Mouse (Mus musculus): ENCODE measurements at regions not wholly inside any gene's neighbourhood (a gene's known extent, or its start where the extent isn't known, plus 50 kb on each side); places are given as distances from the start of the nearest gene placed in this dataset.

DNA sequence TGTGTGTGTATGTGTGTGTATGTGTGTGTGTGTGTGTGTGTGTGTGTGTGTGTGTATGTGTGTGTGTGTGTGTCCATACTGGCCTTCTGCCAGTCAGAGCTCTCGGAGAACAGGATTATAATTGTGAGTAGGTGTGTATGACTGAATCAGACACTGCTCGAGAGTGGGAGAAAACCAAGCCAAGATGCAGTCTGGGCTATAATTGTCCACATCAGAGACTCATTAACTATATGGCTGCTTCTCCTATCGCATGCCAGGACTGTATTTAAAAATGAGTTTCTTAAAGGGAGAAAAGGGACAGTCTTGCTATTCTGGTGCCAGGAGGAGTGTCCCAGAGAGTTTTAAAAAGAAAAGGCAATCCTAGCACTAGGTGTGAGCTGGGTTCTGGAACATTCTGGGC, 58.7 kb upstream of the Adpgk start:
- no peak for ATAC-seq (ENCODE audit: low FRiP score, low TSS enrichment)
- Histone ChIP-seq H3K9me3 (ENCODE audit: low read length) (no peaks in the 10 kb centered on the region), H3K27me3 (ENCODE audit: insufficient read depth, low read length) (no peaks in the 10 kb centered on the region), H3K4me3 (ENCODE audit: low read length) (no peak overlapping the region), H3K36me3 (ENCODE audit: insufficient read depth, low read length) (no peaks in the 10 kb centered on the region), H3K4me1 (ENCODE audit: insufficient read depth, low read length) (no peaks in the 10 kb centered on the region), H3K4me2 (replicated peaks; ENCODE audit: low read depth, low read length) (no peak overlapping the region), H3K27ac (ENCODE audit: low read length) (no peak overlapping the region), H3K9ac (replicated peaks; ENCODE audit: low read length) (no peak overlapping the region)
- WGBS = 67% methylated on average over 3 of the region's 3 CpGs

- Histone ChIP-seq H3K9ac (replicated peaks; ENCODE audit: low read length) (no peak overlapping the region), H3K36me3 (ENCODE audit: insufficient read depth, low read length) (no peaks in the 10 kb centered on the region), H3K4me3 (ENCODE audit: low read length) (no peak overlapping the region), H3K27ac (ENCODE audit: low read length) (no peak overlapping the region), H3K4me1 (ENCODE audit: insufficient read depth, low read length) (no peaks in the 10 kb centered on the region), H3K9me3 (ENCODE audit: low read length) (no peaks in the 10 kb centered on the region), H3K4me2 (replicated peaks; ENCODE audit: low read depth, low read length) (no peak overlapping the region), H3K27me3 (ENCODE audit: insufficient read depth, low read length) (no peaks in the 10 kb centered on the region)
- WGBS = 76% methylated on average over 7 of the region's 7 CpGs
- no peak for ATAC-seq (ENCODE audit: low FRiP score, low TSS enrichment)
Measured at GRCm38 (mm10) chr9:59231947-59232346, 59.4 kb upstream of the Adpgk start.

DNA sequence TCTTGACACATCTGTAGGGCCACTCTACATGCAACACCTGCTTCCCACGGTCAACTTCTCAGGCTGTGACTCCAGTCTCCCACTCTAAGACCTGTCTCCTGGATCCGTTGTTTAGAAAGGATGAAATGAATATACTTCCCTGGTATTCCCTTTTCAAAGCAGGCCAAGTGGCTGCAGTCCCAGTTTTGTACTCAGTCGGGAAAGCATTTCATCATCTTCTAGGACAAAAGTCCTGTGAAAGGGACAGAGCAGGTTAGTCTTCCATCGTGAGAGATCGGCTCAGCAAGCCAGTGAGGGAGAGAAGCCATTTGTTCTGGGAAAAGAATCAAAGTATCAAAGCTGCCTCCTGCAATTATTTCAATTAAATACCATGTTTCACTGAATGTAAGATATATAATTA, 60.2 kb upstream of the Adpgk start:
- H3K4me3 ChIP-seq (ENCODE audit: low read length) = no peak overlapping the region
- no peaks in the 10 kb centered on the region for H3K4me1 ChIP-seq (ENCODE audit: insufficient read depth, low read length)
- no peaks in the 10 kb centered on the region for H3K27me3 ChIP-seq (ENCODE audit: insufficient read depth, low read length)
- no peak overlapping the region for H3K9ac ChIP-seq (replicated peaks; ENCODE audit: low read length)
- H3K4me2 ChIP-seq (replicated peaks; ENCODE audit: low read depth, low read length) = no peak overlapping the region
- ATAC-seq (ENCODE audit: low FRiP score, low TSS enrichment) = no peak
- no peaks in the 10 kb centered on the region for H3K9me3 ChIP-seq (ENCODE audit: low read length)
- no peaks in the 10 kb centered on the region for H3K36me3 ChIP-seq (ENCODE audit: insufficient read depth, low read length)
- WGBS = 84% methylated on average over 5 of the region's 5 CpGs
- no peak overlapping the region for H3K27ac ChIP-seq (ENCODE audit: low read length)

GRCm38 (mm10) chr9:59230161-59230560, 61.2 kb upstream of the Adpgk start:
- no peak for ATAC-seq (ENCODE audit: low FRiP score, low TSS enrichment)
- Histone ChIP-seq H3K9ac (replicated peaks; ENCODE audit: low read length) (no peak overlapping the region), H3K9me3 (ENCODE audit: low read length) (no peaks in the 10 kb centered on the region), H3K4me1 (ENCODE audit: insufficient read depth, low read length) (no peaks in the 10 kb centered on the region), H3K4me2 (replicated peaks; ENCODE audit: low read depth, low read length) (no peak overlapping the region), H3K36me3 (ENCODE audit: insufficient read depth, low read length) (no peaks in the 10 kb centered on the region), H3K4me3 (ENCODE audit: low read length) (no peak overlapping the region), H3K27ac (ENCODE audit: low read length) (no peak overlapping the region), H3K27me3 (ENCODE audit: insufficient read depth, low read length) (no peaks in the 10 kb centered on the region)
- 87% methylated on average over 5 of the region's 5 CpGs for WGBS

- 80% methylated on average over 4 of the region's 4 CpGs for WGBS
- ATAC-seq (ENCODE audit: low FRiP score, low TSS enrichment) = no peak
Measured at GRCm38 (mm10) chr9:59227948-59228347, 63.4 kb upstream of the Adpgk start.

GRCm38 (mm10) chr9:59226361-59226760, 65.0 kb upstream of the Adpgk start:
- ATAC-seq (ENCODE audit: low FRiP score, low TSS enrichment) = no peak
- Histone ChIP-seq H3K4me2 (replicated peaks; ENCODE audit: low read depth, low read length) (no peak overlapping the region), H3K4me3 (ENCODE audit: low read length) (no peak overlapping the region), H3K4me1 (ENCODE audit: insufficient read depth, low read length) (no peaks in the 10 kb centered on the region), H3K27me3 (ENCODE audit: insufficient read depth, low read length) (no peaks in the 10 kb centered on the region), H3K36me3 (ENCODE audit: insufficient read depth, low read length) (no peaks in the 10 kb centered on the region), H3K9me3 (ENCODE audit: low read length) (no peaks in the 10 kb centered on the region), H3K27ac (ENCODE audit: low read length) (no peak overlapping the region), H3K9ac (replicated peaks; ENCODE audit: low read length) (no peak overlapping the region)
- WGBS = 88% methylated on average over 4 of the region's 4 CpGs

More at GRCm38 (mm10) chr9:59227948-59228347, 63.4 kb upstream of the Adpgk start:
- no peak overlapping the region for H3K4me3 ChIP-seq (ENCODE audit: low read length)
- H3K27ac ChIP-seq (ENCODE audit: low read length) = no peak overlapping the region
- H3K4me1 ChIP-seq (ENCODE audit: insufficient read depth, low read length) = no peaks in the 10 kb centered on the region
- no peaks in the 10 kb centered on the region for H3K36me3 ChIP-seq (ENCODE audit: insufficient read depth, low read length)
- H3K4me2 ChIP-seq (replicated peaks; ENCODE audit: low read depth, low read length) = no peak overlapping the region
- no peaks in the 10 kb centered on the region for H3K9me3 ChIP-seq (ENCODE audit: low read length)
- H3K27me3 ChIP-seq (ENCODE audit: insufficient read depth, low read length) = no peaks in the 10 kb centered on the region
- H3K9ac ChIP-seq (replicated peaks; ENCODE audit: low read length) = no peak overlapping the region

DNA sequence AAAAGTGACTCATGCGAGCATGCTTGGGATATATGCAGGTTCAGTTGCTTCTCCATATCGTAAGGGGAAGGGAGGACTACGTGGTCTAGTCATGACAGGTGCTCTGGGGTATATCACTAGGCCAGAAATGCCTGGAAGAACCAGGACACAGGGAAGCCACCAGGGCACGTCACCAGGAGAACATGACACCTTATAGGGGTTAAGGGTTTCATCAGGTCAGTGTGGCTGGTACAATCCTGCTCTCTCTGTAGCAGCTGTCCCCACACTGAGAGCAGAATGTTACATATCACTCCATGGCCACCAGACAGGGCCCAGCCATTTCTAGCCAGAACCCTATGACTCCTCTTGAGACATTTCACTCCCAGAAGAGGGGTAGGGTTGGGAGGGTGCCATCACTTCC, 72.1 kb upstream of the Adpgk start:
- Histone ChIP-seq H3K4me1 (ENCODE audit: insufficient read depth, low read length) (no peaks in the 10 kb centered on the region), H3K9ac (replicated peaks; ENCODE audit: low read length) (no peak overlapping the region), H3K36me3 (ENCODE audit: insufficient read depth, low read length) (no peaks in the 10 kb centered on the region), H3K4me2 (replicated peaks; ENCODE audit: low read depth, low read length) (no peak overlapping the region), H3K4me3 (ENCODE audit: low read length) (no peak overlapping the region), H3K9me3 (ENCODE audit: low read length) (no peaks in the 10 kb centered on the region), H3K27ac (ENCODE audit: low read length) (no peak overlapping the region), H3K27me3 (ENCODE audit: insufficient read depth, low read length) (no peaks in the 10 kb centered on the region)
- WGBS = 71% methylated on average over 4 of the region's 4 CpGs
- ATAC-seq (ENCODE audit: low FRiP score, low TSS enrichment) = no peak

DNA sequence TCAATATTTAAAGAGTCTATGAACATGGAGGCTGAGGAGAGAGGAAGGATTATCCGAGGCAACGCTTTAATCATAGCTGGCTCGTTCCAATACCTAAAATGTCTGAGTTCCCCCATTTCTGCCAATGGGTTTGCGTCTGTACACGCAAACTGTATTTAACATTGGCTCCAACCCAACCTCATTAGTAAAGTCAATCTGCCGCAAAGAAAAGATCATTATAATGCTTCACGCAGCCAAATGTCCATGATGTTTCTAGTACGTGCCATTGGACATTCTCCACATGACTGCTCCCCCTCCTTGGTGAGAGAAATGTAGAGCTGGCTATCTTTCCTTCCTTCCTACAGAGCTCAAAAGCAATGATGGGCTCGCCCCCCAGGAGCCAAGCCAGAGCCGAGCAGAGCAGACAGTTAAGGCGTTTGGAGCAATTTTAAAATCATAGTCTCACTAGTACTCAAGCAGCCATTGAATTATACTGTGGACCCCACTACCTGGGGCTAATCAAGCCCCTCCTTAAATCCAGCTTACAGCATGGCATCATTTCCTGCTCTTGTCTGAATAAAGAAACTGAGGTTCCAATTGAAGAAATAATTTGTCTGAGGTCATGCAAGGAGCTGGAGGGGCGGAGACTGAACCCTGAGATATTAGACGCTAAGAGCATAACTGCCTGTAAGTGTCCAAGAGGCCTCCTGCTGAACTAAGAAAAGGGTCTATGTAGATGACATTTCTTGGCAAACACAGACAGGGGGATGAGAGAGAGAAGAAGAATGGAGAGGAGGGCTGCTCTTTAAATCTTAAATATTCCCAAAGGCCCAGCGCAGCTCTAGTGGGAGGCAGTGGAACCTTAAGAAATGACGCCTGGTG, 88.5 kb upstream of the Adpgk start:
- H3K9ac ChIP-seq (replicated peaks; ENCODE audit: low read length) = no peak overlapping the region
- WGBS = 86% methylated on average over 15 of the region's 15 CpGs
- H3K4me2 ChIP-seq (replicated peaks; ENCODE audit: low read depth, low read length) = no peak overlapping the region
- H3K27me3 ChIP-seq (ENCODE audit: insufficient read depth, low read length) = no peaks in the 10 kb centered on the region
- no peaks in the 10 kb centered on the region for H3K9me3 ChIP-seq (ENCODE audit: low read length)
- 0 out of 2 replicates have a peak, but pooled peaks cover 8% of the 10 kb centered on the region for H3K4me1 ChIP-seq (ENCODE audit: insufficient read depth, low read length)
- H3K4me3 ChIP-seq (ENCODE audit: low read length) = no peak overlapping the region
- ATAC-seq (ENCODE audit: low FRiP score, low TSS enrichment) = no peak
- H3K36me3 ChIP-seq (ENCODE audit: insufficient read depth, low read length) = no peaks in the 10 kb centered on the region
- no peak overlapping the region for H3K27ac ChIP-seq (ENCODE audit: low read length)

- H3K9ac ChIP-seq (replicated peaks; ENCODE audit: low read length) = no peak overlapping the region; the same call in 1 of the 2 replicates
- no peaks in the 10 kb centered on the region for H3K27me3 ChIP-seq (ENCODE audit: insufficient read depth, low read length)
- H3K36me3 ChIP-seq (ENCODE audit: insufficient read depth, low read length) = no peaks in the 10 kb centered on the region
- 0 out of 2 replicates have a peak, but pooled peaks cover 10% of the 10 kb centered on the region for H3K4me1 ChIP-seq (ENCODE audit: insufficient read depth, low read length)
- H3K4me3 ChIP-seq (ENCODE audit: low read length) = no peak overlapping the region; the same call in 1 of the 2 replicates
- no peak overlapping the region; the same call in 1 of the 2 replicates for H3K4me2 ChIP-seq (replicated peaks; ENCODE audit: low read depth, low read length)
- ATAC-seq (ENCODE audit: low FRiP score, low TSS enrichment) = no peak
- no peak overlapping the region for H3K27ac ChIP-seq (ENCODE audit: low read length)
- 52% methylated on average over 19 of the region's 19 CpGs for WGBS
- H3K9me3 ChIP-seq (ENCODE audit: low read length) = no peaks in the 10 kb centered on the region
Measured at GRCm38 (mm10) chr9:59199495-59200196, 91.7 kb upstream of the Adpgk start.
